Mouse (Mus musculus) forebrain, embryonic 16.5 days (tissue): ENCODE measurements around the gene Dnajb2. TPM values are rescaled to one million over a fixed set of nuclear protein-coding genes. Genes with fewer than 3 reads are reported as not detected.
A peak's percentile ranks its signal among the peaks of the same experiment; 100 is the strongest.

ENCODE experiments used
- ATAC-seq: fragments of 200-750 bp; cut with Nextera tagmentation; 2 replicates; pipeline ENCODE4 v1.8.0; 2017; ENCODE audit warnings: mild to moderate bottlenecking, moderate library complexity
- H3K27ac ChIP-seq: fragments of 300-500 bp; sonication (generic); 2 replicates; pipeline ENCODE4 v1.5.1; 2014; ENCODE audit warnings: low read length, control low read depth
- H3K27me3 ChIP-seq: fragments of 300-500 bp; sonication (generic); replicated peaks from 2 replicates; pipeline ENCODE4 v1.6.1; 2014; ENCODE audit warnings: low read length; ENCODE audit not compliant: control insufficient read depth, insufficient read depth
- H3K36me3 ChIP-seq: fragments of 300-500 bp; sonication (generic); 2 replicates; pipeline ENCODE4 v1.6.1; 2014; ENCODE audit not compliant: control insufficient read depth, insufficient read depth
- H3K4me1 ChIP-seq: fragments of 300-500 bp; sonication (generic); replicated peaks from 2 replicates; pipeline ENCODE4 v1.6.1; 2014; ENCODE audit warnings: low read length; ENCODE audit not compliant: control insufficient read depth, insufficient read depth
- H3K4me2 ChIP-seq: fragments of 300-500 bp; sonication (generic); 2 replicates; pipeline ENCODE4 v1.6.1; 2014; ENCODE audit warnings: mild to moderate bottlenecking, low read length, control low read depth
- H3K4me3 ChIP-seq: fragments of 300-500 bp; sonication (generic); replicated peaks from 2 replicates; pipeline ENCODE4 v1.5.1; 2014; ENCODE audit warnings: mild to moderate bottlenecking, low read length, control low read depth
- H3K9ac ChIP-seq: fragments of 300-500 bp; sonication (generic); replicated peaks from 2 replicates; pipeline ENCODE4 v1.6.1; 2014; ENCODE audit warnings: low read depth, low read length, control low read depth
- H3K9me3 ChIP-seq: fragments of 300-500 bp; sonication (generic); 2 replicates; pipeline ENCODE4 v1.6.1; 2016; ENCODE audit warnings: low read length; ENCODE audit not compliant: control insufficient read depth
- WGBS: fragments of 180-500 bp; shearing (Covaris S2); extraction: QIAGEN DNeasy Blood & Tissue Kit; methylation state at CpG from one replicate; pipeline ENCODE4 v1.1.7; 2014; 5-methylcytosine and 5-hydroxymethylcytosine counted together
- polyA plus RNA-seq: library from polyadenylated mRNA; unstranded; fragments of >200 nt; fragmentation: Nextera tagmentation; extraction: Ambion mirVana; gene quantifications from 2 replicates; pipeline ENCODE4 v1.2.1, GENCODE M21; 2015

The Dnajb2 gene
- polyA plus RNA-seq, 1 experiment from 2014 or later, result 59.3 TPM

DNA sequence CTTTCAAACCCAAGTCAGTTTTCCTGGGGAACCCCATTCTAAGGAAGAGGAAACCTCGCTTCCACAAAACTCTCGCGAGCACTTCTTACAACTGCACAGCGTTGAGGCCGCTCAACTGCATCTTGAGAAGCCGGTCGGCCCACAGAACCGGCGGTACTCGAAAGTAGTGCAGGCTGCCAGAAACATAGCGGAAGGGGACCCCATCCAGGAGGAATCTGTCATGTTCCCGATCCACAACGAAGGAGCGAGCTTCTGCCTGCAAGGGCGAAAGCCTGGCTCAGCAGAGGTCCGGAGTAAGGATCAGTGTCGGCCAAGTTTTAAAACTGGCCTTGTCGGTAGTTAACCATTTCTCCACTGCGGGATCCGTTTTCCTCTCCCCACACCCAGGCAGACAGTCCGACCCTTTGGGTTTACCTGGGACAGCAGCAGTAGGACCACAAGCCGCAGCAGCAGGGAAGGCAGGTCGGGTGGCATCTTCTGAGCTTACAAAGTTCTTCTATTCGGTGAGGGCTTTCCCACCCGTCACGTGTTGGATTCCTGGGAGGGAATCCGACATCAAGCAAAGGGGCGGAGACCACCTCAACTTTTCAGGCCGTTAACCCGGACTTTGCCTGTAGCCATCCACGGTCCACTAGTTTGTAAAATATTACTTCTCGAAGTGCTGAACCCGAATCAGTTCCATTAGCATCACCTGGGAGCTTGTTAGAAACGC, 27.1 kb upstream of the Dnajb2 start:
- H3K36me3 ChIP-seq, result peaks cover 4% of the 10 kb centered on the region
- WGBS, result 12% methylated on average over 34 of the region's 34 CpGs
- H3K4me1 ChIP-seq, result peaks cover 31% of the 10 kb centered on the region
- no peak overlapping the region for H3K27ac ChIP-seq
- ATAC-seq, result no peak
- H3K4me2 ChIP-seq, result peak overlapping the region; percentile 46
- H3K9me3 ChIP-seq, result no peaks in the 10 kb centered on the region
- H3K9ac ChIP-seq, result peak overlapping the region; percentile 48
- peak overlapping the region; percentile 32 for H3K4me3 ChIP-seq
- 0 out of 2 replicates have a peak, but pooled peaks cover 4% of the 10 kb centered on the region for H3K27me3 ChIP-seq

GRCm38 (mm10) chr1:75210136-75211087, 25.8 kb upstream of the Dnajb2 start, which contains the start of the genes Glb1l and Stk16:
Glb1l (minus strand) TSS chr1:75210813.
Stk16 (plus strand) TSS chr1:75210838.
- peak within 1 kb of the TSS; percentile 92 for H3K9ac ChIP-seq
- no peaks in the 10 kb centered on the region for H3K9me3 ChIP-seq
- H3K4me3 ChIP-seq, result peak within 1 kb of the TSS; percentile 96
- no peak within 1 kb of the TSS; the same call in 1 of the 2 replicates for H3K27ac ChIP-seq
- H3K4me2 ChIP-seq, result peak within 1 kb of the TSS; percentile 73
- 0 out of 2 replicates have a peak, but pooled peaks cover 4% of the 10 kb centered on the region for H3K27me3 ChIP-seq
- peaks cover 31% of the 10 kb centered on the region for H3K4me1 ChIP-seq
- H3K36me3 ChIP-seq, result peaks cover 7% of the 10 kb centered on the region
- WGBS, result 5% methylated on average over 42 of the region's 42 CpGs
- ATAC-seq, result peak; percentile 96

- Histone ChIP-seq H3K4me3 (peak overlapping the region; percentile 96), H3K27ac (no peak overlapping the region), H3K36me3 (peaks cover 7% of the 10 kb centered on the region), H3K4me1 (peaks cover 31% of the 10 kb centered on the region), H3K9me3 (no peaks in the 10 kb centered on the region), H3K9ac (peak overlapping the region; percentile 92), H3K4me2 (peak overlapping the region; percentile 73), H3K27me3 (0 out of 2 replicates have a peak, but pooled peaks cover 4% of the 10 kb centered on the region)
- ATAC-seq, result peak; percentile 16
- WGBS, result 13% methylated on average over 17 of the region's 17 CpGs
Measured at GRCm38 (mm10) chr1:75211141-75211708, 25.0 kb upstream of the Dnajb2 start.

DNA sequence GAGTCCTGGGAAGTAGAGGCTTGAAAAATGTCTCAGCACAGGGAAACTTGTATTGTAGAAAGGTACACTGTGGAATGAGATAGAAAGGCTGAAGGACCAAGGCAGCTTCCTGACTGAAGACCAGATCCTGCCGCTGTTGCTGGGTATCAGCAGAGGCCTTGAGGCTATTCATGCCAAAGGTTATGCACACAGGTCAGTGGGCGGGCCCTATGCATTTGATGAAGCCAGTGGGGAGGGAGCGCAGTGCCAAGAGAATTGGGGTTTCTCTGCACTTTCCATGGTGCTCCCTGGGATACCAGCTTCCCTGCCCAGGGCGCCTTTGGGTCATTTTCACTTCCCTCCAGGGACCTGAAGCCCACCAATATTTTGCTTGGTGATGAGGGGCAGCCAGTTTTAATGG, 23.7 kb upstream of the Dnajb2 start:
- H3K36me3 ChIP-seq, result peaks cover 7% of the 10 kb centered on the region
- no peaks in the 10 kb centered on the region for H3K9me3 ChIP-seq
- H3K27ac ChIP-seq, result no peak overlapping the region
- ATAC-seq, result no peak
- no peak overlapping the region for H3K4me3 ChIP-seq
- no peak overlapping the region for H3K9ac ChIP-seq
- no peak overlapping the region for H3K4me2 ChIP-seq
- 0 out of 2 replicates have a peak, but pooled peaks cover 4% of the 10 kb centered on the region for H3K27me3 ChIP-seq
- H3K4me1 ChIP-seq, result peaks cover 31% of the 10 kb centered on the region
- 89% methylated on average over 4 of the region's 4 CpGs for WGBS

DNA sequence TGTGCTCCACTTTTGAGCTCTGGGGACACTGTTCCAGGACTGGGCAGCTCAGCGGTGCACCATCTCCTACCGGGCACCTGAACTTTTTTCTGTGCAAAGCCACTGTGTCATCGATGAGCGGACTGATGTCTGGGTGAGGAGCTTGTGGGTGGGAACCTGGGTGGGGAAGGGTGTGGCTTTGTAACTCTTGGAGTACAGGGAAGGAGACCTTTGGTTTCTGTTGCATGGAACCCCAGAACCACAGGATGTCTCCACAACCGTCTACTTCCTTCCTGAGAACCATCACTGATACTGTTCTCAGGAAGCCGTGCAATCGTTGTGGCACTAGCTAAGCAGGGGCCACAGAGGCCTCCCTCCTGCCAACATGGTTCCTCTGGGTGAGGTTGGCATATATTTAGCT, 23.1 kb upstream of the Dnajb2 start:
- no peaks in the 10 kb centered on the region for H3K9me3 ChIP-seq
- no peak overlapping the region for H3K27ac ChIP-seq
- H3K4me3 ChIP-seq, result no peak overlapping the region
- no peak overlapping the region for H3K4me2 ChIP-seq
- peaks cover 34% of the 10 kb centered on the region for H3K4me1 ChIP-seq
- WGBS, result 94% methylated on average over 7 of the region's 7 CpGs
- no peak for ATAC-seq
- H3K9ac ChIP-seq, result no peak overlapping the region
- 0 out of 2 replicates have a peak, but pooled peaks cover 4% of the 10 kb centered on the region for H3K27me3 ChIP-seq
- H3K36me3 ChIP-seq, result peaks cover 7% of the 10 kb centered on the region

DNA sequence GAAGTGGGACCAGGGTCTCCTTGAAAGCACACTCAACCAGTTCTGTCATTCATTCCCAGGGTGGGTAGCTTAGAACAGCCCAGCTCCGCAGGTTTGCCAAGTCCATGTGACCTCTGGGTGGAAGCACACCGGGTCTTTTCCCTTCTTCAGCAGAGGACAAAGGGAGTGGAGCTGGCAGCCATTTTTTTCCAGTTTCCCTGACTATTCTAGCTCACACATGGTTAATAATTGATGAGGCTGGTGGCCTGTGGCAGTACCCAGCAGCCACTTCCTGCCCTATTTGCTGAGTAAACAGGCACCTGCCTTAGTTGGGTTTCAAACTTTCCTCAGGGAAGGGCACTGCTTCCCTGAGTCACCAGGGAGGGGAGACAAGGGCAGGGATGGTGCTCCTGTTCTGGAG, 21.8 kb upstream of the Dnajb2 start:
- ATAC-seq, result no peak
- no peaks in the 10 kb centered on the region for H3K9me3 ChIP-seq
- 79% methylated on average over 2 of the region's 2 CpGs for WGBS
- no peak overlapping the region for H3K4me3 ChIP-seq
- no peak overlapping the region for H3K27ac ChIP-seq
- H3K4me1 ChIP-seq, result peaks cover 37% of the 10 kb centered on the region
- peaks cover 7% of the 10 kb centered on the region for H3K36me3 ChIP-seq
- no peak overlapping the region for H3K9ac ChIP-seq
- H3K27me3 ChIP-seq, result peaks cover 11% of the 10 kb centered on the region
- no peak overlapping the region for H3K4me2 ChIP-seq

DNA sequence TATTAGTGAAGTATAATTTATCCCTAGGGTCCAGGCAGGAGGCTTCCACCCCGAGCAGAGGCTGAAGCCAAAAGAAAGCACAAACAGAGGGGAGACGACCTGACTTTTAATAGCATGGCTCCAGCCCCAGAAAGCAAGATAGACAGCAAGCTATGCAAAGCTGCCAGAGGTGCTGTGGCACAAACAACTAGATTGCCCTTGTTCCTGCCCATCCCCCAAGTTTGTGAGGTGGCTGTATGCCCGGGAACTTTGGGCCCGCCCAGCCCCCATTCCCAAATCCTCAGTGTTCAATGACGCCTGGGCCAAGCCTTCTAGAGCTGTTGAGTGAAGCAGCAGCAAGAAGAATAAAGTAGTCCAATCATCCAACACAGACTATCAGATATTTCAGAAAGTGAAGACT, 21.3 kb upstream of the Dnajb2 start:
- Histone ChIP-seq H3K9me3 (no peaks in the 10 kb centered on the region), H3K4me3 (no peak overlapping the region), H3K27me3 (peaks cover 13% of the 10 kb centered on the region), H3K36me3 (peaks cover 7% of the 10 kb centered on the region), H3K4me2 (no peak overlapping the region), H3K27ac (no peak overlapping the region), H3K9ac (no peak overlapping the region), H3K4me1 (peaks cover 36% of the 10 kb centered on the region)
- ATAC-seq, result no peak
- WGBS, result 71% methylated on average over 5 of the region's 5 CpGs

- Histone ChIP-seq H3K4me2 (no peak overlapping the region), H3K4me3 (no peak overlapping the region), H3K27me3 (peaks cover 21% of the 10 kb centered on the region), H3K36me3 (peaks cover 7% of the 10 kb centered on the region), H3K9me3 (no peaks in the 10 kb centered on the region), H3K4me1 (peaks cover 31% of the 10 kb centered on the region), H3K9ac (no peak overlapping the region), H3K27ac (no peak overlapping the region)
- ATAC-seq, result no peak
- WGBS, result 90% methylated on average over 9 of the region's 9 CpGs
Measured at GRCm38 (mm10) chr1:75215785-75216184, 20.4 kb upstream of the Dnajb2 start.
